Mouse (Mus musculus): Measurements from ENCODE around the gene Pter.

Pter gene

DNA sequence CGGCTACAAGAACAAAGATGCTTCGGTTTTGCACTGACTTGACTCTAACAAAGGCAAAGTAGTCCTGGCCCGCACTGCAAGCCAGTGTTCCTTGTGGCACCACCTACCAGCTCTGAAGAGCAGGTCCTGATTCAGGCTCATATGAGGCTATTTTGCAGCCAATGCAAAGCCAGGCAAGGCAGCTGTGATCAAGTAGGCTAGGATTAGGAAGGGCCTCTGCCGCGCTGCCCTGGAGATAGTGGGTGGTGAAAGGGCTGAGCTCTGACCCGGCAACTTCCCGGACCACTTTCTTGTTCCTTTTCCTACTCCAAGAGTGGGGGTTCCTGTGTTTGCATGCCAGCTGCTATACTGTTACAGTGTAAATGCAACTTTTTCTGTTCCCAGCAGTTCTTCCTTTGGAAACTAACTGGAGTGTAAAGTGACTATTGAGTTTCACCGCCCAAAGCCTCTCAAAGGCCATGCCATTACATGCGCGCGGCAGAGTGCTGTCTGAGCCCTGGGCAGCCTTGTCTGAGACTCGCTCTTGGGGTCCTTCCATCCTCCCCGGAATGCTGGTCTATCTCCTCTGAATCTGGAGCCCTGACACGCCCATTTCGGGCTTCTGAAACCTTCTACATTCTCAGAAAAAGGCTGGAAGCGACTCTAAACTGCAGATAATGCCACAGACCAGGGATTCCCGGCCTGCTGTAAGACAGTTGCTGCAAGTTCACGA lies 85.6 kb downstream of the Pter start:
- no peak for DNase-seq

GRCm38 (mm10) chr2:13010030-13010459 lies 86.2 kb downstream of the Pter start:
- no peak for DNase-seq

GRCm38 (mm10) chr2:13010460-13011341 lies 86.9 kb downstream of the Pter start:
- no peak for DNase-seq

DNA sequence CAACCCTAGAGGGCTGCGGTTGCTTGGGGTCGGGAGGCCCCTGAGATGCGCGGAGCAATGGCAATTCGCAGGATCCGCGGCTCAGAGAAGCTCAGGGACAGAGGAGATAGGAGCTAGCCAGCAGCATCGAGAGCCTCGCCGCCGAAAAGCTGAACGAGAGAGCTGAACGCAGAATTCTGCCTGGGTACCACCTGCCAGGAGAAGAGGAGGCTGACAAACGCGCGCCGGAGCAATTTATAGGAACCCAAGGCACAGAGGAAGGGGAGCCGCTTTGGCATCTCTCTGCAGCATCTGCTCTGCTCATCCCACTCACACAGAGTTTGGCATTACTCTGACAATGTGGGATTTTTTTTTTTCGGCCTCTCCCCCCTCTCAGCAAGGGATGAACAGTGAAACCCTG lies 87.6 kb downstream of the Pter start, which contains the start of gene C1ql3:
TSS of gene C1ql3 (minus strand) at position 335 of the 400 bp plus-strand sequence.
- DNase-seq, result no peak

DNA sequence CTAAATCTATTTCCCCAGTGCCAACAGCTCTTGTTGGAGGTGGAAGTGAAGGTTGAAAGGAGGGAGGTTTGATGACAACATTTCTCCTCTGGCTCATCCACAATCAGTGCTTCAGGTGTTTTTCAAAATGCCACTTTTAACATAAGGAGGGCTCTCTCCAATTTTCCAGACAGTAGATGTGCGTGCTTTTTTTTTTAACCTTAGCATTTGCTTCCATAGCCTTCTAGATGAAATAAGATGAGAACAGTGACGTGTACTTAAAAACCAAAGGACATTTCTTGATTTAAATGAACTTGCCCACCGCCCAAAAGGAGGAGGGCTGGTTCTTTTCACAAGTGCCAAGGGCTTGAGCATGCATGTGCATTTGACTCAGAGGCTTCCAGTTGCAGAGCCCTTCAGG lies 88.1 kb downstream of the Pter start:
- DNase-seq, result no peak

GRCm38 (mm10) chr2:13018382-13018781 lies 94.5 kb downstream of the Pter start:
- DNase-seq, result no peak

GRCm38 (mm10) chr2:13018861-13019260 lies 95.0 kb downstream of the Pter start:
- no peak for DNase-seq

GRCm38 (mm10) chr2:13038772-13039171 lies 114.9 kb downstream of the Pter start:
- no peak for DNase-seq

- DNase-seq, result no peak
These were observed 115.9 kb downstream of the Pter start for GRCm38 (mm10) chr2:13039785-13040184.

GRCm38 (mm10) chr2:13044555-13044954 lies 120.7 kb downstream of the Pter start:
- no peak for DNase-seq

DNA sequence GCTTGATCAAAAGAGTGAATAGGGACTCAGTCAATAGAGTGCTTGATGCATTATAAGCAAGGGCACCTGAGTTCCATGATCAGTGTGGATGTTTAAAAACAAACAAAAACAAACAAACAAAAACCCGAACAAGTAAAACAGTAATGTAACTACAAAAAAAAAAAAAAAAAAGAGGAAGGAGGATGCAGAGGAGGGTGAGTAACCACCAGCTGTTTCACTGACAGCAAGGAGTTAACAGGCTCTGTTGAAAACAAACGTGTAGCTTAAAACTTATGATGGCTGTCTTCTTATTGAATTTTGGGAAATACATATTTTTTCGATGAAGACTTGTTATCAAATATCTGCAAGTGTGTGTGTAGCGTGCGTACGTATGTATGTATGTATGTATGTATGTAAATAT lies 124.8 kb downstream of the Pter start:
- DNase-seq, result no peak
